Mouse (Mus musculus) myocyte (in vitro differentiated cells): ENCODE measurements around the gene Wwox.

Experiments
- MYOG ChIP-seq, 3 experiments: IDR thresholded peaks; one replicate each; pipeline ENCODE4 v1.6.1; 2011; ENCODE audit warnings: control low read depth in 2 of 3, low read depth in 2 of 3, mild to moderate bottlenecking in 2 of 3; ENCODE audit not compliant: insufficient read length in 2 of 3, control insufficient read depth in 1 of 3, insufficient read depth in 1 of 3
- POLR2A ChIP-seq: IDR thresholded peaks from one replicate; pipeline ENCODE4 v1.6.1; 2011; ENCODE audit warnings: low read depth, mild to moderate bottlenecking, control low read depth, moderate library complexity; ENCODE audit not compliant: insufficient read length

DNA sequence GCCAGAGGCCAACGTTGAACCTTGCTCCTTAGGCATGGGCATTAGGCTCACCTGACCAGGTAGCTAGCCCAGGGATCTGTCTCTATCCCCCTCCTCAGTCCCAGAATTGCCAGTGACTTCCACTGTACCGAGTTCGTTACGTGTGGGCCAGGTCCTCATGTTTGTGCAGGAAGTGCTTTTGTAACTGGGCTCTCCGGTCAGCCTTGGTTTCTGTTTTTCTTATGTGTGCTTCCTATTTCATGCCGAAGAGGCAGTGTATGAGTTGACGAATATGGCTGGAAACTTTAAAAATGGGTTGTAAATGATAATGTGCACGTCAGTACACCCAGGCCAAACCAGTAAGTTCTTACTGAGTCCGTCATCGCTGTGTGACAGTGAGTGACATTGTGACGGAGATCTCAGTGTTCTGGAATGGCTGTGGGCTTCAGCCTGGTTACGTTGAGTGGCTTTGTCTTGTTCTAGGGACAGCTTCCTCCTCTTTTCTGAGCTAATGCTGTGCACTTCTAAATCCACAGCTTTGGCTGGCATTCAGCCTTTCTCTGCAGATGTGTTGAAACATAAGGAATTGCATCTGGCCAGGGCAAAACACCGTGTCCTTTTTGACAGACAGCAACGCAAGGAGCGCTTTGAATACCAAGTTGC, 87.3 kb downstream of the Wwox start:
- no peak for TF ChIP-seq POLR2A
- no peak for TF ChIP-seq MYOG (IDR thresholded peaks at IDR 0.05; ENCODE audit: control insufficient read depth in 1 of 3, insufficient read depth in 1 of 3, insufficient read length in 2 of 3, low read depth in 2 of 3)
